Mouse (Mus musculus): Measurements from ENCODE around the gene Creb5.

Gene Creb5

GRCm38 (mm10) chr6:53706604-53707330 is 419.7 kb downstream of the Creb5 start:
- DNase-seq (ENCODE audit: low spot score), result no peak

GRCm38 (mm10) chr6:53707795-53708194 is 420.7 kb downstream of the Creb5 start:
- no peak for DNase-seq (ENCODE audit: low spot score)

- DNase-seq (ENCODE audit: low spot score), result no peak
Measured at GRCm38 (mm10) chr6:53709694-53710442, 422.8 kb downstream of the Creb5 start.

- no peak for DNase-seq (ENCODE audit: low spot score)
Measured at GRCm38 (mm10) chr6:53710560-53710959, 423.5 kb downstream of the Creb5 start.

- DNase-seq (ENCODE audit: low spot score), result no peak
Measured at GRCm38 (mm10) chr6:53713152-53713551, 426.1 kb downstream of the Creb5 start.

- peak; percentile 55 for DNase-seq (ENCODE audit: low spot score)
Measured at GRCm38 (mm10) chr6:53714908-53715321, 427.8 kb downstream of the Creb5 start.

- DNase-seq (ENCODE audit: low spot score), result no peak
Measured at GRCm38 (mm10) chr6:53716013-53716412, 428.9 kb downstream of the Creb5 start.

GRCm38 (mm10) chr6:53720009-53720408 is 432.9 kb downstream of the Creb5 start:
- DNase-seq (ENCODE audit: low spot score), result no peak

- peak; percentile 81 for DNase-seq (ENCODE audit: low spot score)
Measured at GRCm38 (mm10) chr6:53721595-53721994, 434.5 kb downstream of the Creb5 start.

GRCm38 (mm10) chr6:53722694-53723093 is 435.6 kb downstream of the Creb5 start:
- DNase-seq (ENCODE audit: low spot score), result no peak

- DNase-seq (ENCODE audit: low spot score), result no peak
Measured at GRCm38 (mm10) chr6:53730487-53730886, 443.4 kb downstream of the Creb5 start.

- no peak for DNase-seq (ENCODE audit: low spot score)
Measured at GRCm38 (mm10) chr6:53730996-53731485, 444.0 kb downstream of the Creb5 start.

GRCm38 (mm10) chr6:53733546-53733945 is 446.5 kb downstream of the Creb5 start:
- DNase-seq (ENCODE audit: low spot score), result no peak

GRCm38 (mm10) chr6:53733999-53734398 is 446.9 kb downstream of the Creb5 start:
- DNase-seq (ENCODE audit: low spot score), result no peak

GRCm38 (mm10) chr6:53735696-53736095 is 448.6 kb downstream of the Creb5 start:
- DNase-seq (ENCODE audit: low spot score), result no peak

- DNase-seq (ENCODE audit: low spot score), result no peak
Measured at GRCm38 (mm10) chr6:53738206-53738605, 451.1 kb downstream of the Creb5 start.

GRCm38 (mm10) chr6:53741222-53741621 is 454.2 kb downstream of the Creb5 start:
- no peak for DNase-seq (ENCODE audit: low spot score)
